Mouse (Mus musculus) thymus, adult 2 months (tissue): Measurements from ENCODE around the gene Agmat. TPM values are rescaled to one million over a fixed set of nuclear protein-coding genes. Genes with fewer than 3 reads are reported as not detected.

Experiments used
- DNase-seq: peaks from one replicate; pipeline ENCODE4 v3.0.0; 2021
- H3K27ac ChIP-seq: fragments of 200-500 bp; 2 replicates; pipeline ENCODE4 v1.5.1; 2012; ENCODE audit warnings: low read length, control low read depth; ENCODE audit not compliant: control insufficient read depth, insufficient read depth
- H3K27me3 ChIP-seq: fragments of 200-500 bp; 2 replicates; pipeline ENCODE4 v1.6.1; 2012; ENCODE audit warnings: mild to moderate bottlenecking, low read length, moderate library complexity, mixed read lengths; ENCODE audit not compliant: control insufficient read depth, insufficient read depth
- H3K36me3 ChIP-seq: fragments of 200-500 bp; 2 replicates; pipeline ENCODE4 v1.6.1; 2012; ENCODE audit warnings: mild to moderate bottlenecking, low read length, moderate library complexity; ENCODE audit not compliant: control insufficient read depth, insufficient read depth
- H3K4me1 ChIP-seq: fragments of 200-500 bp; replicated peaks from 2 replicates; pipeline ENCODE4 v1.6.1; 2012; ENCODE audit warnings: low read length; ENCODE audit not compliant: control insufficient read depth, insufficient read depth
- H3K4me3 ChIP-seq: fragments of 200-500 bp; 2 replicates; pipeline ENCODE4 v1.5.1; 2012; ENCODE audit warnings: mild to moderate bottlenecking, low read length, control low read depth, moderate library complexity; ENCODE audit not compliant: control insufficient read depth, insufficient read depth
- CTCF ChIP-seq: fragments of 200-500 bp; IDR thresholded peaks from 2 replicates; pipeline ENCODE4 v1.5.1; 2012; ENCODE audit warnings: mild to moderate bottlenecking, control low read depth, low read length, moderate library complexity, borderline replicate concordance; ENCODE audit not compliant: control insufficient read depth, poor library complexity, insufficient read depth; ENCODE audit errors: extremely low read depth
- POLR2A ChIP-seq: fragments of 200-500 bp; IDR thresholded peaks from 2 replicates; pipeline ENCODE4 v1.6.1; 2012; ENCODE audit warnings: mild to moderate bottlenecking, low read length, control low read depth, moderate library complexity; ENCODE audit not compliant: control insufficient read depth, poor library complexity, insufficient read depth; ENCODE audit errors: extremely low read depth
- WGBS: fragments of 180-500 bp; shearing (Covaris S2); methylation state at CpG from one replicate; pipeline ENCODE4 v1.1.7; 2018; 5-methylcytosine and 5-hydroxymethylcytosine counted together
- polyA plus RNA-seq: library from polyadenylated mRNA; depleted of rRNA; stranded (reverse); fragments of >200 nt; gene quantifications from 2 replicates; pipeline ENCODE4 v1.2.3, GENCODE M21; 2012

Agmat gene
- polyA plus RNA-seq, 1 experiment = 0.18 TPM

DNA sequence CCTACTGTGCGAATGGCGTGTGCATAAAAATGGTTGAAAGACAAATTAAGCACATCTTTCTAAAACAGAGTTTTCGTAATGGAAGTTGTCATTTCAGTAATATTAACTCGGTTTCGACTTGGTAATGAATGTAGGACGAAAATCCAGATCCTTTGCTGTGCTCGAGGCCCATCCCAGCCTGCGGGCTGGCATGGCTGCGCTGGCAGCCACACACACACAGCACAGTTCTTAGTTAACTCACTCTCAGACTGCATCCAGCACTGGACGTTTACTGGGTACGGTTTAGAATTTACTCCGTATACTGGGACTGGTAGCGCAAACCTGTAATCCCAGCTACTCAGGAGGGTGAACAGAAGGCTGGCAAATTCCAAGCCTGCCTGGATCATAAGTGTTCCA is 22.8 kb upstream of the Agmat start:
- Histone ChIP-seq H3K27ac (no peak overlapping the region), H3K4me3 (peak overlapping the region; percentile 30), H3K27me3 (no peaks in the 10 kb centered on the region), H3K36me3 (no peaks in the 10 kb centered on the region), H3K4me1 (peaks cover 10% of the 10 kb centered on the region)
- 11% methylated on average over 13 of the region's 13 CpGs for WGBS
- TF ChIP-seq POLR2A (no peak), CTCF (no peak)
- no peak for DNase-seq

- no peaks in the 10 kb centered on the region for H3K27me3 ChIP-seq
- no peak for DNase-seq
- no peak overlapping the region for H3K4me3 ChIP-seq
- TF ChIP-seq POLR2A = no peak
- no peak for TF ChIP-seq CTCF
- H3K4me1 ChIP-seq = peaks cover 10% of the 10 kb centered on the region
- no peak overlapping the region for H3K27ac ChIP-seq
- 60% methylated on average over 11 of the region's 11 CpGs for WGBS
- H3K36me3 ChIP-seq = no peaks in the 10 kb centered on the region
Measured at GRCm38 (mm10) chr4:141724594-141724993, 21.9 kb upstream of the Agmat start.

DNA sequence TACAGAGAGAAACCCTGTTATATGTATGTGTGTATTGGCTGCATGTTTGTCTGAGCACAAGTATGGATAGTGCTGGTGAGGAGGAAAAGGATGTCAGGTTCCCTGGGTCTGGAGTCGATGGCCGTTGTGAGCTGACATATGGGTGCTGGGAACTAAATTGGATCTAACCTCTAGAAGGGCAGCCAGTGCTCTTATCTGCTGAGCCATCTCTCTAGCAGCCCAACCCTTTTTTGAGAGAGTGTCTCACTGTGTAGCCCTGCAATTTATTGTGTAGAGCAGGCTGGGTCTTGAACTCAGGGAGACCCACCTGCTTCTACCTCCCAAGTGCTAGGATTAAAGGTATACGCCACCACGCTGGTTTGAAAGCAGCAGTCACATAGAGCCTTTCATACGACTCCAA is 21.2 kb upstream of the Agmat start:
- H3K27me3 ChIP-seq = no peaks in the 10 kb centered on the region
- TF ChIP-seq POLR2A (no peak), CTCF (no peak)
- WGBS = 90% methylated on average over 5 of the region's 5 CpGs
- no peak overlapping the region for H3K27ac ChIP-seq
- no peak for DNase-seq
- H3K4me1 ChIP-seq = peaks cover 10% of the 10 kb centered on the region
- no peak overlapping the region for H3K4me3 ChIP-seq
- no peaks in the 10 kb centered on the region for H3K36me3 ChIP-seq

- DNase-seq = no peak
Measured at GRCm38 (mm10) chr4:141725738-141726137, 20.7 kb upstream of the Agmat start.

DNA sequence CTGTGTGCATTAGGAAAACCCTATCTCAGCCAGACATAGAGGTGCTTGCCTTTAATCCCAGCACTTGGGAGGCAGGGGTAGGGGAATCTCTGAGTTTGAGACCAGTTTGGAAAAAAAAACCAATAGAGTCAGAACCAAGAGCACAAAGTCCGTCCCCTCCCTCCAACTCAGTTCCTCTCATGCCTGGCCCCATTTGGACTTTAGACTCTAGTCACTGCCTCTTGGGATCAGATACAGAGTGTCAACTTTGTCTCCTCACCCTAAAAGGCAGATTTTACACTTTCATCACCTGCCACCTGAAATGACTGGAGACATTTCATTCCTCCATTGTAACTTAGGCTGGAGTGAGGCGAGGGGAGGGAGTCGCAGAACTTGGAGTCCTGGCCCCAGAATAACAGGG is 17.2 kb upstream of the Agmat start:
- 88% methylated on average over 3 of the region's 3 CpGs for WGBS
- TF ChIP-seq CTCF (no peak), POLR2A (no peak)
- no peak overlapping the region for H3K4me3 ChIP-seq
- H3K27me3 ChIP-seq = no peaks in the 10 kb centered on the region
- DNase-seq = no peak
- no peaks in the 10 kb centered on the region for H3K4me1 ChIP-seq
- H3K27ac ChIP-seq = no peak overlapping the region
- no peaks in the 10 kb centered on the region for H3K36me3 ChIP-seq

More at GRCm38 (mm10) chr4:141725738-141726137, 20.7 kb upstream of the Agmat start:
- Histone ChIP-seq H3K36me3 (no peaks in the 10 kb centered on the region), H3K4me3 (no peak overlapping the region), H3K27me3 (no peaks in the 10 kb centered on the region), H3K4me1 (peaks cover 10% of the 10 kb centered on the region), H3K27ac (no peak overlapping the region)
- no peak for TF ChIP-seq CTCF
- TF ChIP-seq POLR2A = no peak
- WGBS = 79% methylated on average over 3 of the region's 3 CpGs

DNA sequence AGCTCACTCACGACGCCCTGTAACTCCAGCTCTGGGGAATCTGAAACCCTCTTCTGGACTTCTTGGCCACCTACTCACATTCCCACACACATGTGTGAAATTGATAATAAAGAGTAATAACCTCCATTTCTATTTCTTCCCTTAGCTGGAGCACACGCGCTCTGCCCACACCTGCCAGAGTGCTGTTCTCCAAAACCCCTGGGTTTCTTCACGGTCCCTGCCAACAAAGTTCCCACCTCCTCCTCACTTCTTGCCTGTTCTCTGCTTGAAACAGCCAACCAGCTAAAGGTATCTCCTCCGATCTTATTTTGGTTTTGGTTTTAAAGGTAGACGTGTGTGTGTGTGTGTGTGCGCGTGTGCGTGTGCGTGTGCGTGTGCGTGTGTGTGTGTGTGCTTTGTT is 16.1 kb upstream of the Agmat start:
- Histone ChIP-seq H3K36me3 (no peaks in the 10 kb centered on the region), H3K27ac (no peak overlapping the region), H3K4me1 (peaks cover 2% of the 10 kb centered on the region; the same call in 1 of the 2 replicates), H3K27me3 (no peaks in the 10 kb centered on the region), H3K4me3 (no peak overlapping the region)
- DNase-seq = no peak
- WGBS = 89% methylated on average over 13 of the region's 13 CpGs
- no peak for TF ChIP-seq POLR2A
- TF ChIP-seq CTCF = no peak

GRCm38 (mm10) chr4:141731766-141732165 is 14.7 kb upstream of the Agmat start:
- Histone ChIP-seq H3K27ac (no peak overlapping the region), H3K4me3 (no peak overlapping the region), H3K36me3 (no peaks in the 10 kb centered on the region), H3K27me3 (no peaks in the 10 kb centered on the region), H3K4me1 (peaks cover 2% of the 10 kb centered on the region; the same call in 1 of the 2 replicates)
- no peak for TF ChIP-seq CTCF
- no peak for TF ChIP-seq POLR2A
- no peak for DNase-seq
- 84% methylated on average over 5 of the region's 5 CpGs for WGBS
